Mouse (Mus musculus) induced T-regulatory cell, adult 2 months (primary cell): ENCODE results near the gene Rgl2.

Experiments
- DNase-seq: peaks from one replicate; pipeline ENCODE4 v3.0.0-alpha.2; 2012; ENCODE audit warnings: low read depth

The Rgl2 gene

GRCm38 (mm10) chr17:33972691-33973090 is 43.3 kb downstream of the Rgl2 start:
- no peak for DNase-seq

DNA sequence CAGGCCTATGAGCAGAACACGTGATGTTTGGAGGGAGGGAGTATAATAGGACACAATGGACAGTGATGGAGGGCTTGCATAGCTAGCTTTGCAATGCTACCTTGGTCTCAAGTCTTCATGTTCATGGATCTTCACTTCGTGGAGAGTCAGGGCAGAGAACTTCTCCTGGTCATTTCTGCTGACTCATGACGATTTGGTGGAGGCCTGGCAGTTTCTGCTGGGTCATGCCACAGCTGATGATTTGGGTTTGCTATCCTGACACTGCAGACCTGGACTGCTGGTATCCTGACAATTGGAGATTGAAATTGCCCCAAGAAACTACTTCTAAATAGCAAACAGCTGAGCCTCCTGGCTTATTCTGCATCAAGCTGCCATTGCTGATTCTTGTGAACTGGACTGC is 44.2 kb downstream of the Rgl2 start:
- DNase-seq: no peak

DNA sequence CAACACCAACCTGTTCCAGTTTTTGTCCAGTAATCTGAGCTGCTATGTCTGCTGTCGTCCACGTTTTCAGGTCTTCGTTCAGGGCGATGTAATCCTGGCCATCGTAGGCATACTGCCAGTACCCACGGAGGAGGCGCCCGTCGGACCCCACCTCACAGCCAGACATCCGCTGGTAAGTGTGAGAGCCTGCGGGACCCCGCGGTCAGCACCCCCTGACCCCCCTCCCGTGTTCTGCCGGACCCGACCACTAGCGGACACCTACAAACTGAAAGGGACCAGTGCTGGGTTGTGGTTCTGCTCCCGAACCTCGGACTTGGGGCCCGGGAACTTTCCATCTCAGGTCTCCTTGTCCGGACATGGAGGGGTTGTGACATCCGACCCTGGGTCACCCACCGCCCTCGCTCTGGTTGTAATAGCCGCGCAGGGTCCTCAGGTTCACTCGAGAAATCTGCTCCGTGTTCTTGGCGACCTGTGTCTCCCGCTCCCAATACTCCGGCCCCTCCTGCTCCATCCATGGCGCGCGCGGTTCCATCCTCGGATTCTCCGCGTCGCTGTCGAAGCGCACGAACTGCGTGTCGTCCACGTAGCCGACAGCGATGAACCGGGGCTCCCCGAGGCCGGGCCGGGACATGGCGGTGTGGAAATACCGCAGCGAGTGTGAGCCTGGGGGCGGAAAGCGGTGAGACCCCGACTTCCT is 48.7 kb downstream of the Rgl2 start:
- DNase-seq: no peak

DNA sequence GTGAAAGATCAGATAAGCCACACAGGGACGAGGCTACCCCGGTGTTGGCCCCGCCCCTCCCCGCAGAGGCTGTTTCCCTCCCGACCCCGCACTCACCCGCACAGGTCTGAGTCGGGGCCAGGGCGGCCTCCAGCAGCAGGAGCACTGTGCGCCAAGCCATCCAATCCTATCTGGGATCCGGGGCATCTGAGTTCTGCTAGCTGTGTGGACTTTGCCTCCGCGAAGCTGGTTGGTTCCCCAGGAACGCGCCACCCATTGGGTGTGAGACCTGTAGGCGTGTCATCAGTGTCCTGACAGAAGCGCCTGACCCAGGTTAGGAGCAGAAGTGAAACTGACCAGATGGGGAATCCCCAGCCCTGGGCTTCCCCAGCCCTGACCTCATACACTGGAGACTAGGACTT is 49.3 kb downstream of the Rgl2 start:
- peak; percentile 95 for DNase-seq

GRCm38 (mm10) chr17:33979512-33980050 is 50.2 kb downstream of the Rgl2 start:
- DNase-seq: peak; percentile 47

GRCm38 (mm10) chr17:33980181-33981035 is 51.1 kb downstream of the Rgl2 start:
- no peak for DNase-seq

GRCm38 (mm10) chr17:33981192-33981909 is 52.0 kb downstream of the Rgl2 start:
- DNase-seq: peak; percentile 99

DNA sequence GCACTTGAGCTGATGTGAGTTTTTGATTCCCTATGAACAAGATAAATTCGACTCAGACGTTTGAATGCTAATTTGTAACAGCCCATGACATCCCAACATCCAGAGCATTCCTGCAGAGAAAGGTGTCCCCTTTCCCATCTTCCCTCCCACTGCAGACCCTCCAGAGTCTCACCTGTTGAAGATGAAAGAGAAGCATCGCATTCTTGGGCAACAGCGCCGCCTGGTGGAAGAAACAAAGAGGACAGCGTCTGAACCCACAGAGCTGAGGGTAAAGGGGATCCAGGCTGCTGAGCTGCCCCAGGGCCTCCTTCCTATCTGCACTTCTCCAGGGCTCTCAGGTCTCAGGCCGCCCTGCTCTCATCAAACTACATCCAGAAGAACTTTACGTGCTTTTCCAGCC is 52.8 kb downstream of the Rgl2 start:
- DNase-seq: peak; percentile 90
